Mouse (Mus musculus): ENCODE results near the gene Adad2.

The Adad2 gene

GRCm38 (mm10) chr8:119616811-119617210 is 4.3 kb downstream of the Adad2 start:
- no peak for DNase-seq (ENCODE audit: extremely low spot score)

- no peak for DNase-seq (ENCODE audit: extremely low spot score)
Measured at GRCm38 (mm10) chr8:119617586-119617985, 5.0 kb downstream of the Adad2 start.

- no peak for DNase-seq (ENCODE audit: extremely low spot score)
Measured at GRCm38 (mm10) chr8:119618887-119619286, 6.3 kb downstream of the Adad2 start.

- no peak for DNase-seq (ENCODE audit: extremely low spot score)
Measured at GRCm38 (mm10) chr8:119620116-119620840, 7.7 kb downstream of the Adad2 start.

- no peak for DNase-seq (ENCODE audit: extremely low spot score)
Measured at GRCm38 (mm10) chr8:119620848-119621465, 8.4 kb downstream of the Adad2 start.

GRCm38 (mm10) chr8:119622555-119622954 is 10.0 kb downstream of the Adad2 start:
- no peak for DNase-seq (ENCODE audit: extremely low spot score)

- DNase-seq (ENCODE audit: extremely low spot score) = no peak
Measured at GRCm38 (mm10) chr8:119623061-119623460, 10.5 kb downstream of the Adad2 start.

GRCm38 (mm10) chr8:119623744-119624143 is 11.2 kb downstream of the Adad2 start:
- no peak for DNase-seq (ENCODE audit: extremely low spot score)

GRCm38 (mm10) chr8:119624916-119625315 is 12.4 kb downstream of the Adad2 start:
- DNase-seq (ENCODE audit: extremely low spot score) = no peak

GRCm38 (mm10) chr8:119625788-119626187 is 13.2 kb downstream of the Adad2 start:
- DNase-seq (ENCODE audit: extremely low spot score) = no peak

GRCm38 (mm10) chr8:119627199-119627598 is 14.7 kb downstream of the Adad2 start:
- no peak for DNase-seq (ENCODE audit: extremely low spot score)

- DNase-seq (ENCODE audit: extremely low spot score) = peak; percentile 60
Measured at GRCm38 (mm10) chr8:119627613-119628359, 15.2 kb downstream of the Adad2 start.

GRCm38 (mm10) chr8:119630841-119631240 is 18.3 kb downstream of the Adad2 start:
- DNase-seq (ENCODE audit: extremely low spot score) = no peak

- no peak for DNase-seq (ENCODE audit: extremely low spot score)
Measured at GRCm38 (mm10) chr8:119632246-119632645, 19.7 kb downstream of the Adad2 start.

- DNase-seq (ENCODE audit: extremely low spot score) = no peak
Measured at GRCm38 (mm10) chr8:119632909-119633308, 20.4 kb downstream of the Adad2 start.

GRCm38 (mm10) chr8:119634616-119635336 is 22.2 kb downstream of the Adad2 start:
- no peak for DNase-seq (ENCODE audit: extremely low spot score)

GRCm38 (mm10) chr8:119635378-119635777 is 22.8 kb downstream of the Adad2 start, which contains the start of gene Kcng4:
TSS of gene Kcng4 (minus strand) at chr8:119635680.
- DNase-seq (ENCODE audit: extremely low spot score) = no peak

GRCm38 (mm10) chr8:119635958-119636357 is 23.4 kb downstream of the Adad2 start:
- DNase-seq (ENCODE audit: extremely low spot score) = no peak

- no peak for DNase-seq (ENCODE audit: extremely low spot score)
Measured at GRCm38 (mm10) chr8:119636766-119637165, 24.2 kb downstream of the Adad2 start.

- no peak for DNase-seq (ENCODE audit: extremely low spot score)
Measured at GRCm38 (mm10) chr8:119637381-119637780, 24.8 kb downstream of the Adad2 start.

GRCm38 (mm10) chr8:119638261-119638660 is 25.7 kb downstream of the Adad2 start:
- no peak for DNase-seq (ENCODE audit: extremely low spot score)

GRCm38 (mm10) chr8:119639798-119640197 is 27.3 kb downstream of the Adad2 start:
- DNase-seq (ENCODE audit: extremely low spot score) = no peak
